Mouse (Mus musculus): ENCODE measurements around the gene Bank1.
"Not testable (repeated sequence)": the region's sequence is repeated elsewhere in the genome, so short reads cannot be mapped to it uniquely, and the experiment has no call there.

Bank1 gene

DNA sequence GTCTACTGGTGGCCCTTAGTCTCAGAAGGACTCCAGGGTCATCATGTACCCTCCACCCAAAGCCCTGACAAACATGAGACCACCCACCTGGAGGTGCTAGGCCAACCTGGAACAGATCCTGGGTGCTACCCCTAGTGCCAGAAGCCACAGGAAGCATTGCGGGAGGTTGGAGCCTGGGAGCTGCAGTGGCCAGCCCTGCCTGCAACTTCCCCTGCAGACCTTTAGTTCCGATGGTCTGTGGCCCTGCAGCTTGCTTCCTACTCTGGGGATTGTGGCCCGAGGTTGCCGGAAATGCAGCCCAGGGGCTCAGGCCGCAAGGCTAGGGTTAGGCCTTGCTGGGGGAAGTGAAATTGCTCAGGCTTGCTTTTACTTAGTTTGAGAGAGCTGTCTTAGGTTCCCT lies at the start of gene Bank1:
TSS of gene Bank1 (minus strand) at position 284 of the 400 bp plus-strand sequence.
- DNase-seq (ENCODE audit: low spot score in 2 of 2), result no peak

DNA sequence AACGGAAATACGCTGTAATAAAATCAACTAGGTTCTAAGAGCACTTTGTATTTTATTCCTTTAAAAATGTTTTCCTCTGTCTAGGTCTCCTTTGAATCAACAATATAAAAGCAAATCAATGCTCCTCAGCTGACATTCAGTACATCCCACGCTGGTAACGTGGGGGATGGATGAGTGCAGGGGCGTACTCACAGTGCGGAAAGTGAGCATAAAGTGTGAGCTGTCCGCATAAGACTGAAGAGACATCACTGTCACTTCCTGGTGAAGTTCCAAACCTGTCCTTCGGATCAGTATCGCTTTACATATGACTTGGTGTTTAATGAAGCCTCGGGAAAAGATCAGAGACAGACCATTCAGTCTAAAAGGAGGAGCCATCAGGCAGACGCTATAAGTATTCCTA lies 44.0 kb upstream of the Bank1 start:
- DNase-seq (ENCODE audit: low spot score in 2 of 2), result peak in 1 of 2 experiments; percentile 45

DNA sequence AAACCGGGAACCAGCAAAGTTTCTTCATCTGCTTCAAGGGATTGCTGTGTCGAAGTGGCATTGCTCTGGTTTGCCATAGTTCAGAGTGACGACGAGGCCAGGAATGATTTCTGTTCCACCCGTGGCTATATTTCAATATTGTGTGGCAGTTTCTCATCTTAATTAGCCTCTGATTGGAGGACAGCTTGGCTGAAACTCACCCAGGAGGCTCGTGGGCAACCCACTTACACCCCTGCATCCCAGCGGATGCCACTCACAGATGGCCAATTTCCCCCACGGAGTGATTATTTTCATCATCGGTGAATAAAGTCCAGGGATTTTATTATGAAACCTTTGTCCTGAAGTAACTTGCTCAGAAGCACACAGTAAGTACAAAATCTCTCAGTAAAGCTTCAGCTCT lies 43.6 kb upstream of the Bank1 start:
- no peak for DNase-seq (ENCODE audit: low spot score in 2 of 2)

DNA sequence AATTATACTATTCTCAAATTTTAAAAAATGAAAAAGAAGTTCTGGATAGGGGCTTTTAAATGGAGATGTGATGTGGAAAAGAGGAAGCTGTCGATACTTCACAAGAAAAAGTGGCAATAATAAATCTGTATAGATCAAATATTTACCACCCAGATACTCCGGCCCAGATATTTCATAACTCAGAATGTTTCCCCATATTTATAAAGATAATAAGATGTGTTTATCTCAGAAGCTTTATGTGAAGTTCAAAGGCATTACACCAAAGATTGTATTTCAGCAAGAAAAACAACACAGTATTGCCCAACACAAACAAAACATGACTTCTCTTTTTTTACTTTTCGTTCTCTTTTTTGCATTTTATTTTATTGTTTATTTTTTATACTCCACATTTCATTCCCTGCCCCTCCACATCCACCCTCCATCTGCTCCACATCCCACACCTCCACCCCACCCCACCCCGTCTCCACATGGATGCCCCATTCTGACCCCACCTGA lies 42.7 kb upstream of the Bank1 start:
- DNase-seq (ENCODE audit: low spot score in 2 of 2), result no peak

DNA sequence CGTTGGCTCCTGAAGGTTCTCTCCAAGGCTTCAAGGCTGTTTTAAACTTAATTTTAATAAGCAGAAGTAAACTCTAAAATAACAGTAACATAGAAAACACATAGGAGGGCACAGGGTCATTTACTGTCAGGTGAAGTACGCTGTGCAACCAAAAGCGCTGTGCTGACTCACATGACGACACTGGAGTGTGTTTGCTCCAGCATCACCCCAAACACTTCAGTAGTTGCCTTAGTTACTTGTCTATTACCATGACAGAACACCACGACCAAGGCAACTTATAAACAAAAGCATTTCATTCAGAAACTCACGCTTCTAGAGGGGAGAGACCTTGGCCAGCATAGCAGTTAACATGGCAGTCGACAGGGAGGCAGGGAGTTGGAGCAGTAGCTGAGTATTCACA lies 23.8 kb upstream of the Bank1 start:
- no peak for DNase-seq (ENCODE audit: low spot score in 2 of 2)

DNA sequence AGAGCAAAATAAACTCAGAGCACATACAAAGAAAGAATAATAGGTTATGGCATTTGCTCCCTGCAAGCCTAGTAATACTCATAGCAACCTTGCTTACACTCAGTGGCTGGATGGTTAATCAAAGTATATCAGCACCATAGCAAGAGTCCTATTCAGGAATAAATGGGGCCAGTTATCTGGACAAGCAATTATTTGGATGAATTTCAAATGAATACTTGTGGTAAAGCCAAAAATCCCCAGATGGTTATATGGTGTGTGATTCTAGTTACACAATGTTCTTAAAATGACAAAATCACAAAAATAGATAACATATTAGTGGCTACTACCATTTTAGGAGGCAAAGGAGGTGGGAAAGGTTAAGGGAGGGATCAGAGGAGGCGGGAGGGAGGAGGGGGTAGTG lies 22.7 kb upstream of the Bank1 start:
- DNase-seq (ENCODE audit: low spot score in 2 of 2), result no peak

DNA sequence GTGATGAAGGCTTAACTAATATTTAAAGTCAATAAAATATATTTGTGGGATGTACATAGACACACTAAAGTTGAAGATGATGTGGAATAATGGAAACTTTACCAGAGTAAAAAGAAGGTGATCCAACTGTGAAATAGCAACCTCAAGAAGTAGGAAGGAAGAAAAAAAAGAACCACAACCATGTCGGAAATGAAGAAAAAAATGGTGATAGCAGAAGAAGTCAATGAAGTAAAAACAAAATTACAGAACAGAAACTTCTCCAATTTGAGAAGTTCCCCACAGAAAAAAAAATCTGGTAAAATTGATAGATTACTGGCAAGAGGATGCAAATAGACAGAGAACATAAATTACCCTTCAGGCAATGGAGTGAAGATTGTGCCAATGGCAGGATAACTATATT lies 21.4 kb upstream of the Bank1 start:
- DNase-seq (ENCODE audit: low spot score in 2 of 2), result no peak

DNA sequence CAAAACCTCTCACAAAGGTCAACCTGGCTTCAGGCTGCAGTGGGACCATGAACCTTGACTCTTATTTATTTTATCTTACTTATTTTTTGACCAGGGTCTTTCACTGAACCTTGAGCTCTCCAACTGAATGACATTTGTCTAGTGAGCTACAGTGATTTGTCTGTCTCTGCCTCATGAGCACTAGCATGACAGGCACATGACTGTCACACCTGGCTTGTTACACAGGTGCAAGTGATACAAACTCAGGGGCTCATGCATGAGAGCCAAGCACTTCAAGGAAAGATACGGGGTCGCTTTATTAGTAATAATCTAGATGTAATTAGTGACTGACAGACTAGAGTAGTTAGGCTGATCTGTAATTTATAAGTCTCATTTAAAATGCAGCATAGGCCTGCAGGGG lies 16.0 kb upstream of the Bank1 start:
- no peak for DNase-seq (ENCODE audit: low spot score in 2 of 2)

DNA sequence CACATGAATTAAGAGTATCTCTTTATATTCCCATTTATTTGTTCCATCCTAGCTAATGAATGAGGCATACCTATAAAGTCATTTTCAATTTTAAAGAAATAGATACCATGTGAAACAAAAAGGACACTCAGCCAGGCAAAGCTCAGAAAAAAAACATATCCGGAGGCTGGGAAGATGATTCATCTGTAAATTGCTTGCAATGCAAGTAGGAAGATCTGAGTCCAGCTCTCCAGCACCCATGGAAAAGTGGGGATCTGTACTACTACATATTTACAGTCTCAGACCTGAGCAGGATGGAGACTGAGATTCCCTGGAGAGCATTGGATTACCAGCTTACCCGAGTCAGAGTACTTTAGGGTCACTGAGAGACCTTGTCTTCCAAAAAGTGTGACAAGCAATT lies 14.0 kb upstream of the Bank1 start:
- no peak for DNase-seq (ENCODE audit: low spot score in 2 of 2)

DNA sequence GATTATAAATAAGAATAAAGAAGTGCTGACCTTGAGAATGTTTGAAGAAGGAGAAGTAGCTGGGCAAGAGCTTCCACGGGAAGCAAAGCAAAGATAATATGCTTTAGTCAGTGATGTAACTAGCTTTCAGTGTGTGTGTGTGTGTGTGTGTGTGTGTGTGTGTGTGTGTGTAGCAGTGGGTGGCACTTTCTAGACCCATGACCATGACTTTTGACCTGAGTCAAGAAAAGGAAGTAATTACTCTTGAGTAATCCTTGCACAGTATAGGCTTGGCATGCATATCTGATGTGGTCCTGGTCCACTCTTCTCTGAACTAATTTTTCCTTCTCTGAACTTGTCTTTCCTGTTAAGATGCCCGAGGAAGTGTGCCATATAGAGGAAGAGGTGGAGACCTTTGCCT lies 5.3 kb upstream of the Bank1 start:
- no peak for DNase-seq (ENCODE audit: low spot score in 2 of 2)

DNA sequence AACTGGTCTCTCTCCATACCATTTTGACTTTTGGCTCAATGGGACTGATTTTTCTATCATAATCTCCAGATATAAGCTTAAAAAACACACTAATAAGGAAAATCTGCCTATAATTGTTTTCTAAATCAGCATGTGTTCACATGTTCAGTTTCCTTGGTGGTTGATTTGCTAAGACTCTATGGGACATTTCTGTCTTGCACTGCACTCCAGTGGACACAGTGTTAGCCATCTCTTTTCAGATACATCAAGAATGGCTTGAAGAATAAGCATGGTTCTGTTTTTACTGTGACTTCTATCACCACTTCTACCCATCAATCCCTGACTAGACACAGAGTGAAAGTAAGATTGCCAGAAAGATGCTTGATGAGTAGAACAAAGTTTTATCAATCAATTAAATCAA lies 4.2 kb upstream of the Bank1 start:
- no peak for DNase-seq (ENCODE audit: low spot score in 2 of 2)

DNA sequence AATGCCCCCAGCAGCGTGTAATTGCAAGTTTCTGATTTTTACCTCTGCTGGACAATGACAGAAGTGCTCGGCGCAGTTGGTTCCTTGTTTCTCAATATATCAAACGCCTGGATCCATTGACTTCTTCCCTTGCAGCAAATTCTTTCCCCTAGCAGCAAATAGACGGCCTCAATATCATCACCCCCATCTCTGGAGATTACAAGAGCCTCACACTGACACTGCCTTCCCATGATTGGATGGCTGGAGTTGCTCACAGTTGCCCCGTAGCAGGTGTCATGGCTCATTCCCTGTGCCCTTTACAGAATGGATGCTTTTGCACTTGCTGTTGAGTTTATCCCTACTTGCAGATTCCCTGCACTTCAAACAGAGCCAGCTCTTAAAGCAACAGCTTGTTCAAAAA lies 3.3 kb upstream of the Bank1 start:
- no peak for DNase-seq (ENCODE audit: low spot score in 2 of 2)

DNA sequence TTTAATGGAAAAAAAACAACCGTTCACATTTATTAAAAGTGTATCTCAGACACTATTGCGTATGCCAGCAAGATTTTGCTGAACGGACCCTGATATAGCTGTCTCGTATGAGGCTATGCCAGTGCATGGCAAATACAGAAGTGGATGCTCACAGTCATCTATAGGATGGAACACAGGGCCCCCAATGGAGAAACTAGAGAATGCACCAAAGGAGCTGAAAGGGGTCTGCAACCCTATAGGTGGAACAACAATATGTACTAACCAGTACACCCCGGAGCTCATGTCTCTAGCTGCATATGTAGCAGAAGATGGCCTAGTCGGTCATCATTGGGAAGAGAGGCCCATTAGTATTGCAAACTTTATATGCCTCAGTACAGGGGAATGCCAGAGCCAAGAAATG lies 1.1 kb downstream of the Bank1 start:
- not testable (repeated sequence) for DNase-seq (ENCODE audit: low spot score in 2 of 2)

DNA sequence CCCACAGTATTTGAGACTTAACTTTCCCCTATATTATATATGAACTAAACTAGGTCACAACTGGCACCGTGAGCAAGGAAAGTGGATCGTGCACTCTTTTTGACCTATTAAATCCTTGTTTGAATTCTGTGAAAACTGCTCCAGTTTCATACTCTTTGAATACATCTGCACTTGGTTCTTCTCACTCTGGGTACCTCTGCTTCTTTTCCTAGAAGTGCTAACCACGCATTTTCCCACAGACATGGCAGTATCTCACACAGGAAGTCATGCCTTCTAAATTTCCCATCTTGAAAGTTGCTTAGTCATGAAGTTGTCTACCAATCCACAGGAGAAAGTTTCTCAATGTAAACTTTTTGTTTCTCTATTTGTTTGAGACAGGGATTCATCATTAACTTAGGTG lies 3.9 kb downstream of the Bank1 start:
- DNase-seq (ENCODE audit: low spot score in 2 of 2), result peak in 1 of 2 experiments; percentile 38

DNA sequence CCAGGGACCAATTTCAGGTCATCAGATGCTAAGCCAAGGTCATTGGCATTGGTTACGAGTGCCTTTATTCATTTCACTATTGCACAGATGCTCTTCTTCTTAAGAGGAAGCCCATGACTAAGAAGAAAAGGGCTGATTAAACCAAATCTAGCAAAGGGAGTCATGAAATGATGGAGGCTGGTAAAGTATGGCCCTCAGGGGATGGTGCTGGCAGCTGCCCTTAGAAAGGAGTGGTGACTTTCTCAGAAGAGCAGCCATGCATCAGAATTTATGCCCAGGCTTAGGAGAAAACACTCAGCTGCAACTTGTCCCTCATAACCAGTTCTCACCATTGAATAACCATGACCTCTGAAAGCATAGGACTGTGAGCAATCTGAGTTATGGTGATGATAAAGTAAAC lies 17.4 kb downstream of the Bank1 start:
- DNase-seq (ENCODE audit: low spot score in 2 of 2), result no peak

DNA sequence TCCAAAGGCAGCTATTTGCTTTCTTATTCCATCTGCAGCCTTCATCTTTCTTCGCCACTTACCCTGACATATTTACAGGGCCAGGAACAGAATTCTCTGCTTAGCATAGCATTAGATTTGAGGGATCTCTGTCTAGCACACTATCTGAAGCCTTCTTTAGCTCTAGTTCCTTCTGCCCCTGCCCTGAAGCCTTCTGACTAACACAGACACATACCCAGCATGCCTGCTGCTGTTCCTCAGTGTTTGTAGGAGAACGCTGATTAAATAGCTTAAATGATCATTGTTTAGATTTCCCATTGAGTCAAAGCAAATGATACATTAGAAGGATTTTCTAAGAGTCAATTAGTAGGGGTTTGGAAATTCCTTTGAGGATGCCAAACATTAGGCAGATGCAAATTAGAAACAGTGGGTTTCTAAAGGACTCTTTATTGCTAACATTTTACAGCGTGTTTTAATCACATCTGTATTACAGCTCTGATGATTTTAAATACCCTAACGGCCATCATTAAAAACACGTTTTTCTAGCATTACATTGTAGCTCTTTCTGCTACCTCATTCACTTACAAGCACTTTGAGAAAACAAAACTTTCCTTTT lies 19.2 kb downstream of the Bank1 start:
- DNase-seq (ENCODE audit: low spot score in 2 of 2), result no peak

DNA sequence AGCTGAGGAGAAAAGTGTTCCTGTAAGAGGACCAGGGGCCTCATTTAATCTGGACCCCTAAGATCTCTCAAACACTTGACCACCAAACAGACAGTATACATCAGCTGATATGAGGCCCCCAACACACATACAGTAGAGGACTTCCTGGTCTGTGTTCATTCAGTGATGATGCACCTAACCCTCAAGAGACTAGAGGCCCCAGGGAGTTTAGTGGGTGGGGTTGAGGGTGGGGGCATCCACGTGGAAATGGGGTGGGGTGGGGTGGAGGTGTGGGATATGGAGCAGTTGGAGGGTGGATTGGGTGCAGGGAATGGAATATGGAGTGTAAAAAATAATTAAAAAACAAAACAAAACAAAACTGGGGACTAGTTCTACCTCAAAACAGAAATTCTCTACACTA lies 23.3 kb downstream of the Bank1 start:
- no peak for DNase-seq (ENCODE audit: low spot score in 2 of 2)

DNA sequence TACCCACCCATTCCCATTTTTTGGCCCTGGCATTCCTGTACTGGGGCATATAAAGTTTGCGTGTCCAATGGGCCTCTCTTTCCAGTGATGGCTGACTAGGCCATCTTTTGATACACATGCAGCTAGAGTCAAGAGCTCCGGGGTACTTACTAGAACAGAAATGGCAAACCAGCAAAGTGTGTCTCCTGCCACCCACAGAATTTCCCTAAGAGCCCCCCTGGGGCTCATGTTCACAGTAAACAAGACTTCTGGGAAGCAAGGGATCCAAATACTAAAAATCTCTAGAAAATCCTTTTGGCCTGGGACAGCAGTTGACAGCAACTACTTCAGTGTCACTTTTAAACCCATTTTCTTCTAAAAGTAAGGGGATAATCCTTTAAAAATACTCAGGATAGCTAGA lies 25.1 kb downstream of the Bank1 start:
- not testable (repeated sequence) for DNase-seq (ENCODE audit: low spot score in 2 of 2)

DNA sequence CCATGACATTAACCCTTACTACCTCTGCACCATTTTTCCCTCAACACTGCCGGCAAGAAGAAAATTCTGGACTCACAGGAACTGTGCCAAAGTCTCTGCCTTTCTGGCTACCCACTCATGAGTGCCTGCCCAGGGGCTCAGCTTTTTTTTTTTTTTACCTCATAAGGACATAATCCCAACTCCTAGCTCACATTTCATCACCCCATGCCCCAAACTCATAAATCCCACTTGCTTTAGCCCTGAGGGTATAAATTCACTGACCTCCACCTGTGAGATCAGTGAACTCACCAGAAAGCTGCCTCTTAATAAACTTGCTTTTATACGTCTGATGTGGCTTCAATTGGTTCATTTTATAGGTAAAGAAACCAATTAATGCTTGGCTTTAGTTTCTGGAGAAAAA lies 28.5 kb downstream of the Bank1 start:
- no peak for DNase-seq (ENCODE audit: low spot score in 2 of 2)

DNA sequence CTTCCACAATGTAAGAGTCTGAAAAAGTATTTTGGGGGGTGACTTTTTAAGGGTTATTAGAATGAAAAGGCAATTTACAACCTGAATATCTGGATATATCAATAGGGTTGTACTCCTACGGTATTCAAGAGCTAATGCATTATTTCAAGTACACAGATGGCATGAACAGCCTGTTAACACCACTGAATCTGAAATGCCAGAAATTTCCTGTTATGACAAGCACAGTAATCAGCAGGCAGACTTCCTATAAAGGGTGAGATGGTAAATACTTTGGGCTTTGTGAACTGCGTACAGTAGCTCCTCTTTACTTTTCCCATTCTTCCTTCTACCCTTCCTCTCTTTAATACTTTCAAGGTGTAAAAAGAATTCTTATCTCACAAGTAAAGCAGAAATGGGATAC lies 30.6 kb downstream of the Bank1 start:
- no peak for DNase-seq (ENCODE audit: low spot score in 2 of 2)

DNA sequence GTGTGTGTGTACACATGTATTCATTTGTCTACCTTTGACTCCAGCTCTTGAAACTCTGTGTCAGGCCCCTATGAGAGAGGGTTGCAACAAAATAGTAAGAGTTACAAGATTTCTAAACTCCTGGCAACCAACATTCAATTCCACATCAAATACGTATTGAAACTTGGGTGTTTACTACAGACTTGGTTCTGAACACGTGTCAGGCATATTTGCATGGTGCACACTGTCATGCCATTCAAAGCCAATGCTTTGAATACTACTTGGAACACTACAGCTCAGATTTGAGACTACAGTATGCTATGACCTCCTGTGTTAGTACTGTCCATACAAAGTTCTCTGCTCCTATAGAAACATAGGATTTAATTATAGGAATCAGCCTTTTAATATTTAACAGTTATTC lies 38.0 kb downstream of the Bank1 start:
- DNase-seq (ENCODE audit: low spot score in 2 of 2), result no peak

DNA sequence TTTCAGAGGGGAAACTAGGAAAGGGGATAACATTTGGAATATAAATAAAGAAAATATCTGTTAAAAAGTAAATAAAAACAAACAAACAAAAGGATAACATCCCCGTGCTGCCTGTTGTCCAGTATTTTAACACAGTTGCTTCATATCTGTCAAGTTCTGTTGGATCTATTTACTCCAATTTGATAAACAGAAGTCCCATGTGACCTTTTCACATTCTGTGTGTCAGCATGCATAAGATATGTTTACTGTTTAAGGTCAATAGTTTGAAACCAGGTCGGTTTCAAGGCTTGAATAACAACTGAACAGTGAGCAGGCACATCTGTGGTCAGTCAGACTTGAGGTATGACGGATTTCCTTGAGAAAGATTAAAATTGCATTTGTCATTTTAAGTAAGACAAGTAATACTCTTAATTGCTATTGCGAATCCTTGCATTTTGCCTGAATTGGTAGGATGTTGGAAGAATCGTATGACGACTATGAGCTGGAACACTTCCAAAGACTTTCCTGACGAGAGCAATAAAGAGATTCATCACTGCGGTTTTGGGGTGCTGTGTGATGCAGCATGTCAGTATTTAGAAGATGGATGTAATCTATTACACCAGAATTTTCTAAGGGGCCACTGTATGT lies 60.8 kb downstream of the Bank1 start:
- no peak for DNase-seq (ENCODE audit: low spot score in 2 of 2)

DNA sequence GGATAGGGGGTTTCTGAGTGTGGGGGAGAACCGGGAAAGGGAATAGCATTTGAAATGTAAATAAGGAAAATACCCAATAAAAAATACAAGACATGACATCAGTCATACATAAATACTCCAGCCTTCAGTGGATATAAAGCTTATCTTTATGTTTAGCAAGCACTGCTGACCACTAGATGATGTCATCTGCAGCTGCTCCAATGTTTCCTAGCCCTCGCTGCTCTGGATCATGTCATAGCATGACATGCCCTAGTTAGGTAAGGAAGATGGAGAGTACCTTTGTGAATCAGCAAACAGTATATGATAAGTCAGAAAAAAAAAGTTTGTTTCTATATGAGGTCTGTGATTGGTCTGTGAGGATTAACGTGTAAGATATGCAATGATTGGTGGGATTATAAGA lies 68.1 kb downstream of the Bank1 start:
- no peak for DNase-seq (ENCODE audit: low spot score in 2 of 2)

DNA sequence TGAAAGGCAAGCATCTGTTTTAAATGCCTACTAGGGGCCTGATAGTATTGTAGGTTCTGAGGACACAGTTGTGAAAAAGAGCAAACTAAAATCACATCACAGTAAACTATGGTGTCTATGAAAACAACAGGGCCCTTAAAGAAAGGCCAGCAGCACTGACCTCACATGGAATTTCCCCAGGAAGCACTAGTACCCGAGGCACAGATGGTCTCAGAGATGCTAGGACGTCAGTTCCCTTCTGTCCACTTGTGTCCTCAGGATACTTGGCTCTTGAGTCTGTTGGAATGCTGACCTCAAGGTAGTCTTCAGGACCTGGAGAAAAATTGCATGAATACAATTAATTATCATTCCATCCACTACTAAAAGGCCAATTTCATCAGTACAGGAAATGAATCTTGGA lies 71.2 kb downstream of the Bank1 start:
- no peak for DNase-seq (ENCODE audit: low spot score in 2 of 2)
